Mouse (Mus musculus): ENCODE results near the gene Fam219b. TPM values are rescaled to one million over a fixed set of nuclear protein-coding genes. Genes with fewer than 3 reads are reported as not detected.
A peak's percentile ranks its signal among the peaks of the same experiment; 100 is the strongest.

Gene Fam219b
- polyA plus RNA-seq, 1 experiment from 2014 or later, result 19.0 TPM

DNA sequence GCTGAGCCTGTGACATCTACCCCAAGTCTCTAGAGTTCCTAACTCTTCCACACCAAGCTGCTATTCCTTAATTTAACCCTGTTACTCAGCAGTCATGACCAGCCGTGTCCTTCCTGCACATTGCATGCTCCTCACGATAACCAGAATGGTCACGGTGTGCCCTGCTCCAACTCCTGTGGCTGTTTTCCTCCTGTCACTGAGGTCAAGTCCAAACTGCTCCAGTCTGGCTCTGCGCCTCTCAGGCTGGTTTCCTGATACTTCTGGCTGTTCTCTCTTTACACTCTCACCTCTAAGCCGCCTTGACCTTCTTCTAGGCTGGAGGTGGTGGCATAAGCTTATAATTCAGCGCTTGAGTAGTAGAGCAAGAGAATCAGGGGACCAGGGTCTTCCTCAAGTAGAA, 31.2 kb downstream of the Fam219b start:
- Histone ChIP-seq H3K4me1 (peaks cover 31% of the 10 kb centered on the region), H3K27me3 (no peaks in the 10 kb centered on the region), H3K36me3 (peaks cover 43% of the 10 kb centered on the region), H3K4me2 (no peak overlapping the region), H3K27ac (no peak overlapping the region), H3K9ac (no peak overlapping the region), H3K9me3 (replicated peaks) (no peaks in the 10 kb centered on the region), H3K4me3 (replicated peaks) (no peak overlapping the region)
- ATAC-seq (replicated peaks; ENCODE audit: low FRiP score), result no peak
- WGBS, result 93% methylated on average over 6 of the region's 6 CpGs

DNA sequence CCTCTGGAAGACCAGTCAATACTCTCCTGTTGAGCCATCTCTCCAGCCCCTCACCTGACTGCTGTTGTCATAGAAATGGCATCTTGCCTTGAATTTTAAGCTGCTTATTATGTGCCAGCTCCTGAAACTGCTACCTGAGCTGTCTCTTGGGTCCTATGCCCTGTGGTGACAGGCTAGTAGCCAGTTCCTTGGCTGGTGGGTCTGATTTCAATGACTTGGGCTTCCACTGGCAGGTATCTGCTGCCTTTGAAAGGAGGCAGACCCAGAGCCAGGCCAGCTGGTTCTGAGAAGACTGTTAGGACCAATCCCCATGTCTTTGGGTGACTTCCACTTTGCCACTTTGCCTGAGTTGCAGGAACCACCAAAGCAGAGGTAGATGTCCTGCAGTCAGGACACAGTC, 37.1 kb downstream of the Fam219b start:
- no peak for ATAC-seq (replicated peaks; ENCODE audit: low FRiP score)
- Histone ChIP-seq H3K9ac (no peak overlapping the region), H3K27ac (no peak overlapping the region), H3K36me3 (peaks cover 57% of the 10 kb centered on the region), H3K27me3 (no peaks in the 10 kb centered on the region), H3K4me3 (replicated peaks) (no peak overlapping the region), H3K4me1 (no peaks in the 10 kb centered on the region), H3K9me3 (replicated peaks) (no peaks in the 10 kb centered on the region), H3K4me2 (no peak overlapping the region)

DNA sequence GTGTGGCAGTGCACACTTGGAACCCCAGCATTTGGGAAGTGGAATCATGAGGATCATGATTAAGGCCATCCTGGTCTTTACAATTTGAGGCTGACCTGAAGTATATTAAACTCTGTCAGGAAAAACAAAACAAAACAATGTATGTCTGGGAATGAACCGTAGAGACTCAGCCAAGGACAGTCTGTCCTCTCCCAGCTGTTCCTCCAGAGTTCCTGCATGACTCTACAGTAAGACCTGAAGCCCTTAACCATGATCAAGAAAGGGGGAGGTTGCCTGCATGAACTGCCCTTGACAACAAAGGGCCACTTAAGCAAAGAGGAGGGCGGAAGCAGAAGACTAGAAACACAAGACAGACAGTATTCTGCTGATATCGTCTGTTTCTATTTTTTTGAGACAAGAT, 38.2 kb downstream of the Fam219b start:
- H3K27ac ChIP-seq, result no peak overlapping the region
- no peak overlapping the region for H3K4me3 ChIP-seq (replicated peaks)
- H3K9ac ChIP-seq, result no peak overlapping the region
- 78% methylated on average over 3 of the region's 3 CpGs for WGBS
- H3K9me3 ChIP-seq (replicated peaks), result no peaks in the 10 kb centered on the region
- peaks cover 58% of the 10 kb centered on the region for H3K36me3 ChIP-seq
- no peaks in the 10 kb centered on the region for H3K27me3 ChIP-seq
- ATAC-seq (replicated peaks; ENCODE audit: low FRiP score), result no peak
- no peaks in the 10 kb centered on the region for H3K4me1 ChIP-seq
- no peak overlapping the region for H3K4me2 ChIP-seq

DNA sequence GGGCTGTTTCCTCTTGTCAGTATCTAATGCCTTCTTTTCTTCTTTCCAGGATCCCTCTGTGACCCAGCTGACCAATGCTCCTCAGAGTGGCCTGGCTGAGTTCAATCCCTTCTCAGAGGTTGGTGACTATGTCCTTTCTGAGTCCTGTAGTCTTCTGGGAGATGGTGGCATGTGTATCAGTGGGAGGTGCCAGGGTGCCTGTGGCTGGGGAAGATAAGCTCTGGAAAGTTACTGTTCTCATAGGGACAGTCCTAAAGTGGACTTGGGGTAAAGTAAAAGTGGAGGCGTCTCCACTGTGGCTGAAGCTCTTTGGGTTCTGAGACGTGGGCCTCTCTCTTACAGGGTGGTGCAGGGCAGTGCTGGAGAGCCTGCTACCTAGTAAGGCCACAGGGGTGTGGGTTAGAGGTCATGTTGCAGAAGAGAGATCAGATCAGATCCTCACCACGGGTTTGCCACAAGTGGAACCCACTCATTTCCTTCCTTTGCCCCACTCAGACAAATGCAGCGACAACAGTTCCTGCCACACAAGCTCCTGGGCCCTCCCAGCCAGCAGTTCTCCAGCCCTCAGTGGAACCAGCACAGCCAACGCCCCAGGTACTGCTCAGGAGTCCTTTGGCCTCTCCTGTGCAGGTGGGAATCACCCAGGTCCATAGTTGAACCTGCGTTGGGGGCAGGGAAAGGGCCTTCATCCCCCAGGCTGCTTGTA, 40.0 kb downstream of the Fam219b start:
- H3K4me1 ChIP-seq, result no peaks in the 10 kb centered on the region
- no peak overlapping the region for H3K4me3 ChIP-seq (replicated peaks)
- no peak overlapping the region for H3K9ac ChIP-seq
- WGBS, result 88% methylated on average over 6 of the region's 6 CpGs
- peaks cover 62% of the 10 kb centered on the region for H3K36me3 ChIP-seq
- H3K27ac ChIP-seq, result no peak overlapping the region
- no peaks in the 10 kb centered on the region for H3K9me3 ChIP-seq (replicated peaks)
- no peak for ATAC-seq (replicated peaks; ENCODE audit: low FRiP score)
- H3K27me3 ChIP-seq, result no peaks in the 10 kb centered on the region
- H3K4me2 ChIP-seq, result no peak overlapping the region

DNA sequence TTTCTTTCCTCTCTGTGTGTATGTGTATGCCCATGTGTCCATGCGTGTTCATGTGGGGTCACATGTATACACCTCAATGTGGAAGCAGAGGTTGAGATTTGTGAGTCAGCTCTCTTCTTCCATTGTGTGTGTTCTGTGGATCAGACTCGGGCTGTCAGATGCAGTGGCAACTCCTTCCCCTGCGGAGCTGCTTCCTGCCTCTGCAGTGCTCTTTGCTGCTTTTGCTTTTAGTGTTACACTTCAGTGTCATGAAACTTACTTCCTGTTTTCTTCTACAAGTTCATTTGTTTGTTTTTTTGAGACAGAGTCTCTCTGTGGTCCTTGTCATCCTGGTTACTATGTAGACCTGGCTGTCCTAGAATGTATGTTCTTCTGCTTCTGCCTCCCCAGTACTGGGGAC, 47.7 kb downstream of the Fam219b start:
- no peak overlapping the region for H3K4me3 ChIP-seq (replicated peaks)
- WGBS, result 82% methylated on average over 3 of the region's 3 CpGs
- H3K9ac ChIP-seq, result no peak overlapping the region
- no peaks in the 10 kb centered on the region for H3K9me3 ChIP-seq (replicated peaks)
- no peak for ATAC-seq (replicated peaks; ENCODE audit: low FRiP score)
- H3K4me1 ChIP-seq, result peaks cover 11% of the 10 kb centered on the region
- no peak overlapping the region for H3K27ac ChIP-seq
- H3K36me3 ChIP-seq, result peaks cover 80% of the 10 kb centered on the region
- H3K27me3 ChIP-seq, result no peaks in the 10 kb centered on the region
- H3K4me2 ChIP-seq, result no peak overlapping the region

DNA sequence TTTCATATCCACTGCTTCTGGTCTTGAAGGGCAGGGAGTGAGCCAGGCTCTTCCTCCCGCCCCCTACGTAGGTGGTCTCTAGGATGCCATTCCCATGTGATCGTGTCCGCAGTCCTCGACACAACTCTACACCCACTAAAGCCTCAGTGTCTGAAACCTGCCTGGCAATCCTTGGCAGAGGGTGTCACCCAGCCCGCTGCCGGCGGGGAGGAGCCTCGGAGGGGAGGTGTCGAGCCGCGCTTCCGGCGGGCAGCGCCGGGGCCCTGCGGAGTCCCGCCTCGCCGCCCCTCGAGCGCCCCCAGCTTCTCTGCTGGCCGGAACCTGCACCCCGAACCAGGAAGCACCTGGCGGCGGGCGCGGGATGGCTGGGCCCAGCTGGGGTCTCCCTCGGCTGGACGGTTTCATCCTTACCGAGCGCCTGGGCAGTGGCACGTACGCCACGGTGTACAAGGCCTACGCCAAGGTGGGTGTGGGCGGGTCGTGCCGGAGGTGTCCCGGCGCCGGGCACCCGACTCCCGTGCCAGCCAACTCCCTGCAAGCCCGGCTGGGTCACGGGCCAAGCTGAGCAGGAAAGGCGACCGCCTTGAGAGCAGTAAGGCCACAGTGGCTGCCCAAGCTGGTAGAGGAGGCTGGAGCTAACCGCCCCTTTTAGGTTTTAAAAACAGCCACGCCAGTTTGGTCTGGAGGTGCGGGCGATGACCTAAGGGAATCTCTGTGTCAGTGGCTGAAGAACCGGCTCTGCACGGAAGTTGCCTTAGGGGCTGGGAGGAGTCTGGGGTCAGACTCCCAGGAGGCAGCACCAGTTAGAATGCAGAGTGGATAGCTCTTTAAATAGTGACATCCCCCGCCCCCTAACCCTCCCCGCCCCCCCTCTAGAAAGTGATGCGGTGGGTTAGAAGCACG, 52.1 kb downstream of the Fam219b start, which contains the start of gene Ulk3:
Gene Ulk3, plus strand, starts transcription at position 229 of the 903 bp plus-strand sequence.
- Histone ChIP-seq H3K4me1 (peaks cover 37% of the 10 kb centered on the region), H3K36me3 (peaks cover 49% of the 10 kb centered on the region), H3K27ac (peak within 1 kb of the TSS; percentile 94), H3K9me3 (replicated peaks) (no peaks in the 10 kb centered on the region), H3K4me3 (replicated peaks) (peak within 1 kb of the TSS; percentile 87), H3K27me3 (no peaks in the 10 kb centered on the region), H3K4me2 (peak within 1 kb of the TSS; percentile 95), H3K9ac (peak within 1 kb of the TSS; percentile 70)
- ATAC-seq (replicated peaks; ENCODE audit: low FRiP score), result peak; percentile 81
- WGBS, result under 1% methylated on average over 58 of the region's 58 CpGs

DNA sequence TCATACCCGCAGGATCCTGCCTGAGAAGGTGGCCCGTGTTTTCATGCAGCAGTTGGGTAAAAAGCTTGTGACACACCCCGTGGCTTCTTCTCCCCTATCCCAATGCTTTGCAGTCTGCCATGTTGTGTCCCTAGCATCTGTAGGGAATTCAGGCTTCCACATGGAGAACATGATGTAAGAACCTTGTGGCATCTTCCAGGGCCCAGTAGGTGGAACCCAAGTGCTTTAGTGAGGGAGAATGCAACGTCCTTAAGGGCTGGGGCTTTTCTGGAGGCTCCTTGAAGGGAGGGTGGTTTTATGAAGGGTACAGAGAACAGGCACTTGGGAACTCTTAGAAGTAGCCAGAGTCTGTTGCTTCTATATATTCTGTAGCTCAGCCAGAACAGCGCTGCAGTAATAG, 53.4 kb downstream of the Fam219b start:
- H3K4me2 ChIP-seq, result peak overlapping the region; percentile 95; the same call in 1 of the 2 replicates

More for the DNA sequence above, 53.4 kb downstream of the Fam219b start:
- no peaks in the 10 kb centered on the region for H3K9me3 ChIP-seq (replicated peaks)
- H3K36me3 ChIP-seq, result peaks cover 49% of the 10 kb centered on the region
- peaks cover 38% of the 10 kb centered on the region for H3K4me1 ChIP-seq
- ATAC-seq (replicated peaks; ENCODE audit: low FRiP score), result no peak
- H3K27ac ChIP-seq, result no peak overlapping the region
- no peak overlapping the region for H3K4me3 ChIP-seq (replicated peaks)
- H3K27me3 ChIP-seq, result no peaks in the 10 kb centered on the region
- WGBS, result 44% methylated on average over 5 of the region's 5 CpGs
- no peak overlapping the region for H3K9ac ChIP-seq

Other genes starting within 250 kb of the Fam219b start
- 25.8 and 30.3 TPM in 2 replicates for gene Ppcdc, start 97.4 kb upstream of the Fam219b start, polyA plus RNA-seq (2015; fragmentation: Nextera tagmentation; extraction: Ambion mirVana)
- gene Scamp5, start 69.5 kb upstream of the Fam219b start, polyA plus RNA-seq (2015; fragmentation: Nextera tagmentation; extraction: Ambion mirVana), result 15.1 and 15.9 TPM in 2 replicates
- gene Rpp25, start 33.5 kb upstream of the Fam219b start, polyA plus RNA-seq (2015; fragmentation: Nextera tagmentation; extraction: Ambion mirVana), result 5.6 and 6.0 TPM in 2 replicates
- gene Cox5a, start 16.3 kb upstream of the Fam219b start, polyA plus RNA-seq (2015; fragmentation: Nextera tagmentation; extraction: Ambion mirVana), result 673 and 729 TPM in 2 replicates
- 51.9 and 53.3 TPM in 2 replicates for gene Mpi, start 15.2 kb downstream of the Fam219b start, polyA plus RNA-seq (2015; fragmentation: Nextera tagmentation; extraction: Ambion mirVana)
- gene Scamp2, start 23.4 kb downstream of the Fam219b start, polyA plus RNA-seq (2015; fragmentation: Nextera tagmentation; extraction: Ambion mirVana), result 74.5 and 85.5 TPM in 2 replicates
- gene Ulk3, start 51.9 kb downstream of the Fam219b start, polyA plus RNA-seq (2015; fragmentation: Nextera tagmentation; extraction: Ambion mirVana), result 16.9 and 18.8 TPM in 2 replicates
- not detected in 2 replicates for gene Cplx3, start 68.8 kb downstream of the Fam219b start, polyA plus RNA-seq (2015; fragmentation: Nextera tagmentation; extraction: Ambion mirVana)
- not detected in 2 replicates for gene Lman1l, start 83.2 kb downstream of the Fam219b start, polyA plus RNA-seq (2015; fragmentation: Nextera tagmentation; extraction: Ambion mirVana)
- 27.2 and 27.9 TPM in 2 replicates for gene Csk, start 116.1 kb downstream of the Fam219b start, polyA plus RNA-seq (2015; fragmentation: Nextera tagmentation; extraction: Ambion mirVana)
- gene Cyp1a2, start 146.2 kb downstream of the Fam219b start, polyA plus RNA-seq (2015; fragmentation: Nextera tagmentation; extraction: Ambion mirVana), result not detected in 2 replicates
- 0.08 and 0.22 TPM in 2 replicates for gene Cyp1a1, start 150.4 kb downstream of the Fam219b start, polyA plus RNA-seq (2015; fragmentation: Nextera tagmentation; extraction: Ambion mirVana)
- gene Edc3, start 171.0 kb downstream of the Fam219b start, polyA plus RNA-seq (2015; fragmentation: Nextera tagmentation; extraction: Ambion mirVana), result 33.6 and 34.4 TPM in 2 replicates
- 71.0 and 71.8 TPM in 2 replicates for gene Clk3, start 228.3 kb downstream of the Fam219b start, polyA plus RNA-seq (2015; fragmentation: Nextera tagmentation; extraction: Ambion mirVana)

Measured in kidney, embryonic 15.5 days (tissue).